Mouse (Mus musculus): ENCODE results near the gene Vangl2.

Gene Vangl2

GRCm38 (mm10) chr1:172027010-172027808 is 1.0 kb downstream of the Vangl2 start:
- DNase-seq: peak; percentile 98

- DNase-seq: peak; percentile 92
Observed at GRCm38 (mm10) chr1:172026201-172026901, 1.9 kb downstream of the Vangl2 start.

GRCm38 (mm10) chr1:172025201-172025904 is 2.9 kb downstream of the Vangl2 start:
- DNase-seq: peak; percentile 87

GRCm38 (mm10) chr1:172024140-172024895 is 3.9 kb downstream of the Vangl2 start:
- peak; percentile 83 for DNase-seq

- peak; percentile 84 for DNase-seq
Observed at GRCm38 (mm10) chr1:172019863-172020521, 8.3 kb downstream of the Vangl2 start.

- peak; percentile 83 for DNase-seq
Observed at GRCm38 (mm10) chr1:172019339-172019738, 8.9 kb downstream of the Vangl2 start.

- peak; percentile 71 for DNase-seq
Observed at GRCm38 (mm10) chr1:172018336-172019311, 9.6 kb downstream of the Vangl2 start.

GRCm38 (mm10) chr1:172017517-172018070 is 10.7 kb downstream of the Vangl2 start:
- DNase-seq: no peak

GRCm38 (mm10) chr1:172016660-172017516 is 11.4 kb downstream of the Vangl2 start:
- peak; percentile 60 for DNase-seq

GRCm38 (mm10) chr1:172016031-172016430 is 12.2 kb downstream of the Vangl2 start:
- DNase-seq: peak; percentile 83

GRCm38 (mm10) chr1:172015312-172015939 is 12.8 kb downstream of the Vangl2 start:
- DNase-seq: peak; percentile 85

GRCm38 (mm10) chr1:172014771-172015170 is 13.5 kb downstream of the Vangl2 start:
- peak; percentile 82 for DNase-seq

GRCm38 (mm10) chr1:172012030-172012429 is 16.2 kb downstream of the Vangl2 start:
- DNase-seq: peak; percentile 91

GRCm38 (mm10) chr1:172010042-172010824 is 18.0 kb downstream of the Vangl2 start:
- peak; percentile 79 for DNase-seq

- peak; percentile 83 for DNase-seq
Observed at GRCm38 (mm10) chr1:172009406-172009805, 18.8 kb downstream of the Vangl2 start.

- peak; percentile 88 for DNase-seq
Observed at GRCm38 (mm10) chr1:172008351-172008750, 19.9 kb downstream of the Vangl2 start.

GRCm38 (mm10) chr1:172007761-172008160 is 20.5 kb downstream of the Vangl2 start:
- peak; percentile 72 for DNase-seq

- DNase-seq: peak; percentile 83
Observed at GRCm38 (mm10) chr1:172001665-172002064, 26.6 kb downstream of the Vangl2 start.
